Mouse (Mus musculus): ENCODE data around the gene Lrrc52. TPM values are rescaled to one million over a fixed set of nuclear protein-coding genes. Genes with fewer than 3 reads are reported as not detected.

Gene Lrrc52
- total RNA-seq, 2 experiments from 2014 or later, result not detected

DNA sequence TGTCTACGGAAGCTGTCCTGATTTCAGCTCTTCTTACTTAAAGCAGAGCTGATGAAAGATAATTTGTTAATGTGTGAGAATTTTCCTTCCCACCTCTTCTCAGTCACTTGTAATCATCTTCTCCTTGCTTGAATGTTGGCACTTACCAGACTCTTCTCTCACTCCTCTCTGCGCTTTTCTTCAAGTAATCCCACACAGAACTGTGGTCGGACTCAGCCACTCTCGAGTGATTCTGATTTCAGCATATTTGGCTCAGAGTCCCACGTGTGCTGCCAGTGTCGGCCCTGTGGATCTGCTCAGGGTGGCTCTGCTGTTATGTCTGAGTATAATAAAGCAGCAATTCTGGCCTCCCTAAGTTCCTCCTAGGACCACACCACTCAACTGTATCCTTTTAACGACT, 29.5 kb downstream of the Lrrc52 start:
- intact Hi-C loops (cut with DNase I), result no loop called here
- DNase-seq (ENCODE audit: low spot score in 2 of 2), result peak in 1 of 2 experiments; percentile 58

GRCm38 (mm10) chr1:167436186-167436975, 30.2 kb downstream of the Lrrc52 start:
- intact Hi-C loops (cut with DNase I), result no loop called here
- no peak for DNase-seq (ENCODE audit: low spot score in 2 of 2)

GRCm38 (mm10) chr1:167434931-167435330, 31.6 kb downstream of the Lrrc52 start:
- intact Hi-C loops (cut with DNase I), result no loop called here

GRCm38 (mm10) chr1:167430976-167431676, 35.5 kb downstream of the Lrrc52 start:
- intact Hi-C loops (cut with DNase I), result no loop called here
- no peak for DNase-seq (ENCODE audit: low spot score in 2 of 2)

More at GRCm38 (mm10) chr1:167434931-167435330, 31.6 kb downstream of the Lrrc52 start:
- DNase-seq (ENCODE audit: low spot score in 2 of 2), result no peak

- intact Hi-C loops (cut with DNase I), result no loop called here
- DNase-seq (ENCODE audit: low spot score in 2 of 2), result no peak
These were observed 39.9 kb downstream of the Lrrc52 start for GRCm38 (mm10) chr1:167426681-167427080.

GRCm38 (mm10) chr1:167425572-167425971, 41.0 kb downstream of the Lrrc52 start:
- intact Hi-C loops (cut with DNase I), result no loop called here
- no peak for DNase-seq (ENCODE audit: low spot score in 2 of 2)

DNA sequence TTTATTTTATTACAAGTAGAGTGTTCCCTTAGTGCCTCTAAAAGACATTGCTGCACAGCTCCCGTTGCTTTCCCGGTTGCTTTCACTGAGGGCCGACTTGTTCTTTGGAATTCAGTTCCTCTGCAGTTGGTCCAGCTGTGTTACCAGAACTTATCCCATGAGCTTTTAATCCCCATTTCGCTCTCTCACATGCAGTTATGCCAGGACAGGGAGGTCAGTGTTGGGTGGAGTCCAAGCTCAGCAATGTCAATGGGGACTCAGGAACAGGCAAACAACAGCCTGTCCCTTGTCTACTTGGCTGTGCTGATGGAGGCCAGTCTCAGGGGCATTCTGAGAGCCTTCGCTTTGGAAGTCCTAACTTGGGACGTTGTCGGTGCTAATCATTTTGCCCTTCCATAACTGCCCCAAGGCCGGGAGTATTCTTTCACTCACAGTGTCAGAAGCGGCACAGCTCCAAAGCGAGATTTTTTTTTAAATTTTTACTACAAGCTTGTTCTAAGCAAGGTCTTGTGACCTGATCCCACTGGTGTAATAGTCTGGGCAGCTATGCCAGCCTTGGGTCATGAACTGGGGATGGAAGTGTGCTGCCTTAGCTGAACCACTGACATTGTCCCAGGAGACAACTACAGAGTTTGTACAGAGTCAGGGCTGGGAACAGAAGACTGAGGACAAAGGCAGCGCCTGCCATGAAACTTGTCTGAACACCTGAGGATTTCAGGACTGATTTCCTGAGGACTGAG, 43.9 kb downstream of the Lrrc52 start:
- no peak for DNase-seq (ENCODE audit: low spot score in 2 of 2)
- intact Hi-C loops (cut with DNase I), result no loop called here

DNA sequence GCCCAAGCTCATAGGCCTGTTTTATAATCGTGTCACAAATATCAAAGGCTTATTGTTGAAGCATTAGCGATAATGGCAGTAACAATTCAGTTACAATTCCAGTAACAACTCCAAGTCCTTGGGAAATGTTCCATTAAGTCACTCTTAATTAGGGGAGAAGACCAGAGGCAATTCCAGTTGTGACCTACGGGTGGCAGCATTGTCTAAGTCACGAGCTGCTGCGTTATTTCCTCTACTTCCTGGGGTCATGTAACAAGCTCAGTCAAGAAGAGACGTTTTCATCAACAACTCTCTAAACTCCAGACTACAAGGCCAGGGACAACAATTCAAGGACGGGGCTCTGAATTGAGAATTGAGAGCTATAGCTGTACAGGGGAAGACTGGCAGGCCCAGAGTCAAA, 51.7 kb downstream of the Lrrc52 start:
- intact Hi-C loops (cut with DNase I), result loop anchor here (1.0 to 10.0 kb wide), 3 partner anchors 222 to 497 kb away; no protein-coding TSS in a partner anchor
- DNase-seq (ENCODE audit: low spot score in 2 of 2), result peak; percentile 74 to 75

- DNase-seq (ENCODE audit: low spot score in 2 of 2), result no peak
- intact Hi-C loops (cut with DNase I), result loop anchor here (5.0 to 10.0 kb wide), 2 partner anchors 373 to 500 kb away; no protein-coding TSS in a partner anchor
These were observed 54.4 kb downstream of the Lrrc52 start for GRCm38 (mm10) chr1:167411991-167412715.

DNA sequence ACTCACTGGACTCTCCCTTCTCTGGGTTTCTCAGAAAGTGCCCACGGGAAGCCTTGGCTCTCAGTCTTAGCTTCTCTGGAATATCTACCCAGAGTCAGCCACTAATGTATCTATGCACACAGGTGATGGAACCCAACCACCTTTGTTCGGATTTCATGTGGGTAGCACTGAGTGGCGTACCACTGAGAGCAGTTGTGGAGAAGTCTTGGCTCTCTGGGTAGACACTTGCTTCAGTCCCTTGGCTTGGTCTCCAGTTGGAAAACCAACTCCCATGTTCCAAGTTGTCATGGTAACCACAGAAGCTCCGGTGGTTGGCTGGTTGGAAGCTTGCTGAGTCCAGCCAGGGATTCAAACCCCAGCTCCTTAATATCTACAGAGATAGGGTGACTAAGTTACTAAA, 57.0 kb downstream of the Lrrc52 start:
- DNase-seq (ENCODE audit: low spot score in 2 of 2), result no peak
- intact Hi-C loops (cut with DNase I), result no loop called here

DNA sequence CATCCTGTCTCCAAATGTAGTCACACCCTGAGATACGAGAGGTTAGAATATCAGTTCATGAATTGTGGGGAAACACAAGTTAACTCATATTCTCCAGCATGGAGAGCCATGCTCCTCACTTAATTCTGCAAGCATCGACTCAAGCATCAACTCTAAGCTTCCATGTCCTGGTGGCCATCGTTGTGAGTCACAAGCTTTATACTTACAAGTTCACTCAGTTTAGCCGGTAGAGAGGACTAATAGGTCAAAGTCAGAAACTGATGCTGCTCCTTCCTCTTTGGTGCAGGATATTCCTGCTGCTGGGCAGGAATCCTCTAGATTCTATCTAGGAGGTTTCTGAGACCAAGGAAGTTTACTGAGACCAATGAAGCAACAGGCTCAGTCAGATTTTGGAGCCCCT, 61.3 kb downstream of the Lrrc52 start:
- DNase-seq (ENCODE audit: low spot score in 2 of 2), result no peak
- intact Hi-C loops (cut with DNase I), result no loop called here

Other genes with a start within 250 kb of the Lrrc52 start
- 10 to 100 TPM; 44.6 to 46.9 TPM for gene Uck2, start 181.5 kb downstream of the Lrrc52 start, total RNA-seq (2021)
- gene Tmco1, start 158.4 kb downstream of the Lrrc52 start, total RNA-seq (2021), result 10 to 100 TPM; 48.7 to 51.7 TPM
- gene Aldh9a1, start 116.8 kb downstream of the Lrrc52 start, total RNA-seq (2021), result 10 to 100 TPM; 15.2 to 16.8 TPM
- gene Mgst3, start 72.9 kb downstream of the Lrrc52 start, total RNA-seq (2021), result 100 to 1,000 TPM; 114 to 117 TPM
- 10 to 100 TPM in 1 of 2 experiments, 1 to 10 TPM in 1; 7.9 to 19.3 TPM for gene Rxrg, start 131.6 kb upstream of the Lrrc52 start, total RNA-seq (2021)
- under 1 TPM in 1 of 2 experiments, not detected in 1; 0.28 TPM for gene Lmx1a, start 222.5 kb upstream of the Lrrc52 start, total RNA-seq (2021)